Mouse (Mus musculus): ENCODE measurements around the gene Trp53i11. TPM values are rescaled to one million over a fixed set of nuclear protein-coding genes. Genes with fewer than 3 reads are reported as not detected.

Gene Trp53i11
- 74.3 and 77.2 TPM in 2 replicates for total RNA-seq (2014; rRNA removed; ENCODE audit: low replicate concordance)
- 15.1 and 17.4 TPM in 2 replicates for polyA plus RNA-seq (2015; fragmentation: Nextera tagmentation; extraction: Ambion mirVana)

- Histone ChIP-seq H3K27ac (ENCODE audit: low read depth) (peak within 1 kb of the TSS; percentile 59), H3K4me2 (ENCODE audit: low read depth, low read length) (peak within 1 kb of the TSS; percentile 98), H3K4me3 (ENCODE audit: low read depth, low read length) (peak within 1 kb of the TSS; percentile 70), H3K27me3 (ENCODE audit: control insufficient read depth, insufficient read depth, low read length) (peaks cover 11% of the 10 kb centered on the region), H3K4me1 (ENCODE audit: control insufficient read depth, insufficient read depth) (no peaks in the 10 kb centered on the region), H3K36me3 (replicated peaks; ENCODE audit: control insufficient read depth, insufficient read depth, low read length) (no peaks in the 10 kb centered on the region), H3K9ac (replicated peaks; ENCODE audit: low read depth, low read length) (peak within 1 kb of the TSS; percentile 62), H3K9me3 (replicated peaks; ENCODE audit: control insufficient read depth, low read length) (no peaks in the 10 kb centered on the region)
- peak; percentile 86 for ATAC-seq (ENCODE audit: insufficient read depth, low read depth)
- under 1% methylated on average over 44 of the region's 69 CpGs for whole genome bisulfite sequencing
- TF ChIP-seq CTCF (IDR thresholded peaks at IDR 0.05; ENCODE audit: low read depth) = peak; percentile 58
- no peak; the same call in 1 of the 2 replicates for TF ChIP-seq EP300 (IDR thresholded peaks at IDR 0.05; ENCODE audit: low read depth)
- peak; percentile 74 for DNase-seq (ENCODE audit: low spot score)
Observed at GRCm38 (mm10) chr2:93187323-93187996, at the start of gene Trp53i11. Gene Trp53i11 (plus strand): TSS chr2:93187548.

GRCm38 (mm10) chr2:93139476-93139875 lies 47.9 kb upstream of the Trp53i11 start:
- no peaks in the 10 kb centered on the region for H3K9me3 ChIP-seq (replicated peaks; ENCODE audit: control insufficient read depth, low read length)
- no peaks in the 10 kb centered on the region for H3K36me3 ChIP-seq (replicated peaks; ENCODE audit: control insufficient read depth, insufficient read depth, low read length)
- H3K4me2 ChIP-seq (ENCODE audit: low read depth, low read length) = no peak overlapping the region
- no peak for DNase-seq (ENCODE audit: low spot score)
- H3K4me3 ChIP-seq (ENCODE audit: low read depth, low read length) = no peak overlapping the region
- H3K9ac ChIP-seq (replicated peaks; ENCODE audit: low read depth, low read length) = no peak overlapping the region
- ATAC-seq (ENCODE audit: insufficient read depth, low read depth) = no peak
- WGBS = 85% methylated on average over 7 of the region's 7 CpGs
- no peak for TF ChIP-seq EP300 (IDR thresholded peaks at IDR 0.05; ENCODE audit: low read depth)
- no peak for TF ChIP-seq CTCF (IDR thresholded peaks at IDR 0.05; ENCODE audit: low read depth)
- H3K27me3 ChIP-seq (ENCODE audit: control insufficient read depth, insufficient read depth, low read length) = no peaks in the 10 kb centered on the region
- no peak overlapping the region for H3K27ac ChIP-seq (ENCODE audit: low read depth)
- 0 out of 2 replicates have a peak, but pooled peaks cover 9% of the 10 kb centered on the region for H3K4me1 ChIP-seq (ENCODE audit: control insufficient read depth, insufficient read depth)

- H3K4me3 ChIP-seq (ENCODE audit: low read depth, low read length) = no peak overlapping the region
- no peak overlapping the region for H3K9ac ChIP-seq (replicated peaks; ENCODE audit: low read depth, low read length)
- 76% methylated on average over 3 of the region's 3 CpGs for WGBS
- no peaks in the 10 kb centered on the region for H3K36me3 ChIP-seq (replicated peaks; ENCODE audit: control insufficient read depth, insufficient read depth, low read length)
- no peaks in the 10 kb centered on the region for H3K27me3 ChIP-seq (ENCODE audit: control insufficient read depth, insufficient read depth, low read length)
- H3K9me3 ChIP-seq (replicated peaks; ENCODE audit: control insufficient read depth, low read length) = no peaks in the 10 kb centered on the region
- H3K4me2 ChIP-seq (ENCODE audit: low read depth, low read length) = no peak overlapping the region
- DNase-seq (ENCODE audit: low spot score) = no peak
- no peak for ATAC-seq (ENCODE audit: insufficient read depth, low read depth)
- no peak overlapping the region for H3K27ac ChIP-seq (ENCODE audit: low read depth)
- no peak for TF ChIP-seq CTCF (IDR thresholded peaks at IDR 0.05; ENCODE audit: low read depth)
- no peak for TF ChIP-seq EP300 (IDR thresholded peaks at IDR 0.05; ENCODE audit: low read depth)
- no peaks in the 10 kb centered on the region for H3K4me1 ChIP-seq (ENCODE audit: control insufficient read depth, insufficient read depth)
Observed at GRCm38 (mm10) chr2:93141329-93141728, 46.0 kb upstream of the Trp53i11 start.

GRCm38 (mm10) chr2:93142616-93143015 lies 44.7 kb upstream of the Trp53i11 start:
- 29% methylated on average over 7 of the region's 7 CpGs for WGBS
- H3K4me2 ChIP-seq (ENCODE audit: low read depth, low read length) = no peak overlapping the region
- peak overlapping the region; percentile 74 for H3K27ac ChIP-seq (ENCODE audit: low read depth)
- ATAC-seq (ENCODE audit: insufficient read depth, low read depth) (peak; percentile 77), DNase-seq (ENCODE audit: low spot score) (peak; percentile 62)
- no peak for TF ChIP-seq CTCF (IDR thresholded peaks at IDR 0.05; ENCODE audit: low read depth)
- TF ChIP-seq EP300 (IDR thresholded peaks at IDR 0.05; ENCODE audit: low read depth) = peak; percentile 52; the same call in 1 of the 2 replicates
- H3K36me3 ChIP-seq (replicated peaks; ENCODE audit: control insufficient read depth, insufficient read depth, low read length) = no peaks in the 10 kb centered on the region
- H3K27me3 ChIP-seq (ENCODE audit: control insufficient read depth, insufficient read depth, low read length) = no peaks in the 10 kb centered on the region
- no peaks in the 10 kb centered on the region for H3K4me1 ChIP-seq (ENCODE audit: control insufficient read depth, insufficient read depth)
- no peak overlapping the region for H3K9ac ChIP-seq (replicated peaks; ENCODE audit: low read depth, low read length)
- H3K4me3 ChIP-seq (ENCODE audit: low read depth, low read length) = no peak overlapping the region
- no peaks in the 10 kb centered on the region for H3K9me3 ChIP-seq (replicated peaks; ENCODE audit: control insufficient read depth, low read length)

- TF ChIP-seq CTCF (IDR thresholded peaks at IDR 0.05; ENCODE audit: low read depth) (no peak), EP300 (IDR thresholded peaks at IDR 0.05; ENCODE audit: low read depth) (no peak)
- DNase-seq (ENCODE audit: low spot score) (no peak), ATAC-seq (ENCODE audit: insufficient read depth, low read depth) (no peak)
- no peaks in the 10 kb centered on the region for H3K4me1 ChIP-seq (ENCODE audit: control insufficient read depth, insufficient read depth)
- H3K36me3 ChIP-seq (replicated peaks; ENCODE audit: control insufficient read depth, insufficient read depth, low read length) = no peaks in the 10 kb centered on the region
- 86% methylated on average over 3 of the region's 3 CpGs for WGBS
- no peaks in the 10 kb centered on the region for H3K27me3 ChIP-seq (ENCODE audit: control insufficient read depth, insufficient read depth, low read length)
- H3K27ac ChIP-seq (ENCODE audit: low read depth) = no peak overlapping the region
- no peaks in the 10 kb centered on the region for H3K9me3 ChIP-seq (replicated peaks; ENCODE audit: control insufficient read depth, low read length)
- no peak overlapping the region for H3K9ac ChIP-seq (replicated peaks; ENCODE audit: low read depth, low read length)
- no peak overlapping the region for H3K4me3 ChIP-seq (ENCODE audit: low read depth, low read length)
- H3K4me2 ChIP-seq (ENCODE audit: low read depth, low read length) = no peak overlapping the region
Observed at GRCm38 (mm10) chr2:93144126-93144525, 43.2 kb upstream of the Trp53i11 start.

All from heart, postnatal 0 days (tissue).